Mouse (Mus musculus) liver, embryonic 16.5 days (tissue): Measurements from ENCODE around the gene Tnfsf14. TPM values are rescaled to one million over a fixed set of nuclear protein-coding genes. Genes with fewer than 3 reads are reported as not detected.

Experiments
- ATAC-seq: fragments of 200-750 bp; cut with Nextera tagmentation; 2 replicates; pipeline ENCODE4 v1.8.0; 2017; ENCODE audit warnings: low read depth, mild to moderate bottlenecking, moderate number of reproducible peaks, moderate library complexity
- H3K27ac ChIP-seq: fragments of 300-500 bp; sonication (generic); 2 replicates; pipeline ENCODE4 v1.5.1; 2014; ENCODE audit warnings: mild to moderate bottlenecking, low read length
- H3K27me3 ChIP-seq: fragments of 300-500 bp; sonication (generic); 2 replicates; pipeline ENCODE4 v1.6.1; 2014; ENCODE audit warnings: low read depth, low read length, mixed read lengths; ENCODE audit not compliant: control insufficient read depth, insufficient read depth
- H3K36me3 ChIP-seq: fragments of 300-500 bp; sonication (generic); 2 replicates; pipeline ENCODE4 v1.6.1; 2014; ENCODE audit warnings: mild to moderate bottlenecking; ENCODE audit not compliant: control insufficient read depth, insufficient read depth
- H3K4me1 ChIP-seq: fragments of 300-500 bp; sonication (generic); 2 replicates; pipeline ENCODE4 v1.6.1; 2014; ENCODE audit warnings: low read depth, low read length, mixed read lengths; ENCODE audit not compliant: control insufficient read depth
- H3K4me2 ChIP-seq: fragments of 300-500 bp; sonication (generic); 2 replicates; pipeline ENCODE4 v1.6.1; 2014; ENCODE audit warnings: low read depth, low read length, mixed read lengths
- H3K4me3 ChIP-seq: fragments of 300-500 bp; sonication (generic); 2 replicates; pipeline ENCODE4 v1.5.1; 2014; ENCODE audit warnings: low read depth, mild to moderate bottlenecking, low read length
- H3K9ac ChIP-seq: fragments of 300-500 bp; sonication (generic); 2 replicates; pipeline ENCODE4 v1.6.1; 2014; ENCODE audit warnings: low read depth, low read length
- H3K9me3 ChIP-seq: fragments of 300-500 bp; sonication (generic); replicated peaks from 2 replicates; pipeline ENCODE4 v1.6.1; 2016; ENCODE audit warnings: low read length; ENCODE audit not compliant: control insufficient read depth
- WGBS: fragments of 180-500 bp; shearing (Covaris S2); extraction: QIAGEN DNeasy Blood & Tissue Kit; methylation state at CpG from one replicate; pipeline ENCODE4 v1.1.7; 2014; ENCODE audit not compliant: insufficient replicate concordance; 5-methylcytosine and 5-hydroxymethylcytosine counted together
- polyA plus RNA-seq: library from polyadenylated mRNA; unstranded; fragments of >200 nt; fragmentation: Nextera tagmentation; extraction: Ambion mirVana; gene quantifications from 2 replicates; pipeline ENCODE4 v1.2.1, GENCODE M21; 2015

Gene Tnfsf14
- polyA plus RNA-seq, 1 experiment from 2014 or later: 1.4 TPM

DNA sequence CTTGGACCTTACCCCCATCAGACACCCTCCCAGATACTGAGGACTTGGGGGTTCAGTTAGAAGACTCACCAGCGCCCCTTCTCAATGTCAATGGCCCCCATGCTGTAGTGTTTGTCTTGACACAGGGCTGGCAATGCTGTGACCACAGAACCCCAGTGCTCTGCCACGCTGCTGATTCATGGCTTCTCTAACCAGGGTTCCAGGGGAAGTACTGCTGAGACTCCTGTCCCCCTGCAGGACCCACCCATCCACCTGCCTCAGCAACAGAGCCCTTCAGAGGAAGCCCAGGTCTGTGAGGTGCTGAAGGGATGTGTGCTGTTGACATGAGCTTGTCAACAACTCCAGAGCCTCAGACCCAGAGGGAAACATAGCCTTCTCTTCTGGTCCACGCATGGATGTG is 794 bp upstream of the Tnfsf14 start:
- Histone ChIP-seq H3K27me3 (no peaks in the 10 kb centered on the region), H3K27ac (no peak overlapping the region), H3K9ac (no peak overlapping the region), H3K4me1 (no peaks in the 10 kb centered on the region; the same call in none of the 2 replicates), H3K36me3 (no peaks in the 10 kb centered on the region), H3K4me2 (no peak overlapping the region), H3K9me3 (no peaks in the 10 kb centered on the region), H3K4me3 (no peak overlapping the region)
- ATAC-seq: no peak
- WGBS: 52% methylated on average over 3 of the region's 3 CpGs

DNA sequence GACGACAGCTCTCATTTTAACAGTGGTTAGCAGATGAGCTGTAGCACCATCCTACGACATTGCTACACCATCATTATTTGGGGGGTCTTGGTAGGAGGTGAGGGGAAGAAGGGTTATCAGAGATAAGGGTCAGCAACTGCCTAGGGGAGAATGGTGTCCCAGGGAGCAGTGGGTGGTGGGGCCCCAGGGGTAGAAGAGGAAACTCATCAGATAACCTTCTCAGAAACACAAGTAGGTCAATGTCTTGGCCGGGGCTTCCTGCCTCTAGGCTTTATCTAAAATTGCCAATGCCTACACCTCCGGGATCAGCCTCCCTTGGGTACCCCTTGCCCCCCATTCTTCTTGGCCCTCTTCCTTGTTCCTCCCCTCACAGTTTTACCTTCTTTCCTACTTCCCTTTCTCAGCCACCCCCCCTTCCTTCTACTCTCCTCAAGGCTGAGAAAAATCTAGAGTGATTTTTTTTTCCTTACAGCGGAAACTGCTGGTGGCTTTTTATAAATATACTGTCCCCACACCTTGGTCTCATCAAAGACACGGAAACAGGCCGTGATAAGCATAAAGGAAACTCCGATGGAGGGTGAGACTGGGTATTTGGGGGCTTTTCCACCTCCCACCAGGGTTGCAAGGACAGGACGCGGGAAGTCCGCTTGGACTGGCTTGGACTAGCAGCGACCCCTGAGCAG is 5.3 kb downstream of the Tnfsf14 start:
- Histone ChIP-seq H3K36me3 (no peaks in the 10 kb centered on the region), H3K27ac (no peak overlapping the region), H3K9me3 (no peaks in the 10 kb centered on the region), H3K27me3 (no peaks in the 10 kb centered on the region), H3K4me3 (no peak overlapping the region), H3K4me2 (peak overlapping the region; percentile 13; the same call in 1 of the 2 replicates), H3K9ac (no peak overlapping the region), H3K4me1 (peaks cover 2% of the 10 kb centered on the region)
- 29% methylated on average over 12 of the region's 12 CpGs for WGBS
- ATAC-seq: no peak

DNA sequence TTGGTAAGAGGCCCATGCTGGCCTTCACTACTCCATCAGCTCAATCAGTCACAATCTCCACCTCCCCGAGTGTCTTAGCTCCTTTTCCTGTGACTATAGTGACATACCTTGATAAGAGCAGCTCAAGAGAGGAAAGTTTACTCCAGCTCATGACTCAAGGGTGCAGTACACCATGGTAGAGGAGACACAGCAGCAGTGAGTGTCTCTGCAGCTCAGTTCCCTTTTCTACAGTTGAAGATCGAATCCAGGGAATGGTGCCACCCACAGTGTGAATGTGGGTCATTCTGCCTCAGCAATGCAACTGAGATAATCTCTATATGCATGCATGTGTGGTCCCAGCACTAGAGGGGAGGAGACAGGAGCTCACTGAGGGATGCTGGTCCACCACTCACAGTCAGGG is 8.3 kb downstream of the Tnfsf14 start:
- no peak for ATAC-seq
- H3K9me3 ChIP-seq: no peaks in the 10 kb centered on the region
- WGBS: 28% methylated on average over 2 of the region's 2 CpGs
- no peaks in the 10 kb centered on the region for H3K36me3 ChIP-seq
- H3K9ac ChIP-seq: no peak overlapping the region
- no peaks in the 10 kb centered on the region for H3K27me3 ChIP-seq
- H3K4me3 ChIP-seq: no peak overlapping the region
- peaks cover 2% of the 10 kb centered on the region for H3K4me1 ChIP-seq
- no peak overlapping the region for H3K4me2 ChIP-seq
- no peak overlapping the region for H3K27ac ChIP-seq

DNA sequence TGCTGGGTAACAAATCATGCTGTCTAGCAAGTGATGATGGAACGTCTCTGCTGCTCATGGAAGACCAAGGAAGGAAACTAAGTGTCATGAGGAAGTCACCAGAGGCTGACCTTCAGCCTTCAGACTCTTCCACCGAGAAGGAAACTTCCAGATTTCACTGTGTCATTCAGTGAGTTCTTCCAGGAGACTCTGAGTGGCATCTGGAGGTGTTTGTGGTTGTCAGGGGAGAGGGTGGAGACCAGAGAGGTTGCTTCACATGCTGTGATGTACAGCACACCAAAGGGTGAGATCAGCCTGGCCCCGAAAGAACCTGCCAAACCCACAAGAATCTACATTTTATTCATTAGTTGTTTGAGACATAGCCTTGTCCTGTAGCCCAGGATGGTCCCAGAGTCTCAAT is 11.1 kb downstream of the Tnfsf14 start:
- H3K4me2 ChIP-seq: no peak overlapping the region
- H3K9me3 ChIP-seq: no peaks in the 10 kb centered on the region
- H3K4me3 ChIP-seq: no peak overlapping the region
- H3K9ac ChIP-seq: no peak overlapping the region
- WGBS: 25% methylated on average over 3 of the region's 3 CpGs
- no peaks in the 10 kb centered on the region for H3K27me3 ChIP-seq
- no peak overlapping the region for H3K27ac ChIP-seq
- H3K4me1 ChIP-seq: no peaks in the 10 kb centered on the region
- ATAC-seq: no peak
- no peaks in the 10 kb centered on the region for H3K36me3 ChIP-seq

DNA sequence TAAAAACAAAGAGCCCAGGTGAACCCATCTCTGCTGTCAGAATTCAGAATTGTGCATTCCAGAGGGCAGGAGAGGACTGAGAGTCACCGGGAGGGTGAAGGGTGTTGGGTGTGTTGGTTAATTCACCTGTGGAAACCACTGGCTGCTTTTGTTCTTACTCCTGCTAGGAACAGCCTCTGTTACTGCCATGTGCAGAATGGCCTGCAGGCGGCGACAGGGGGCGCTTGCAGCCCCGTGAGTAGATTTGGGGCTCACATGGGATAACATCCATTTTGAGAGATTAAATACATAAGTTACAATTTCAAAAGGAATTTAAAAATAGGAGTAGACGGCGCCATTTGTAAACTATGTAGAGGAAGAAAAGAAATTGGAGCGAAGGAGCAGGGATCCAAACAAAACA is 13.6 kb downstream of the Tnfsf14 start:
- Histone ChIP-seq H3K27me3 (no peaks in the 10 kb centered on the region), H3K9ac (no peak overlapping the region), H3K4me3 (no peak overlapping the region), H3K27ac (no peak overlapping the region), H3K36me3 (no peaks in the 10 kb centered on the region), H3K4me1 (no peaks in the 10 kb centered on the region), H3K9me3 (no peaks in the 10 kb centered on the region), H3K4me2 (no peak overlapping the region)
- 31% methylated on average over 8 of the region's 8 CpGs for WGBS
- no peak for ATAC-seq

DNA sequence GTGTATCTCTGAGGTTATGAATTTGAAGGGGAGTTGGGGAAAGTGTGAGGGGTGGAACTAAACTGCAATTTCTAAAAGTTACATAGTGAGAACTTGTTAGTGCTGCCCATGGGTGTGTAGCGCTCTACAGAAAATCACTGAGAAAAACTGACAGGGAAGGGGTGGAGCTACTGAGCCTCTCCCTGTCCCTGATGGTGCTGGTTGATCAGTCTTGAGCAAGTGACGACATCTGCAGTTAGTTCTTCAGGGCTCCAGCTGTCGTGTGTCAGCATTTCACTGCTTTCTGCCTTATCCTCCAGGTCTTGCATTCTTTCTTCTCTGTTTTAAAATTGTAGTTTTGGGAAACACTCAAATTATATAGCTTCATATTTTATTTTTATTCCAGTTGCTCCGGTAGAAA is 20.6 kb downstream of the Tnfsf14 start:
- no peak overlapping the region for H3K4me2 ChIP-seq
- no peak overlapping the region for H3K27ac ChIP-seq
- H3K4me1 ChIP-seq: no peaks in the 10 kb centered on the region
- ATAC-seq: no peak
- H3K9me3 ChIP-seq: no peaks in the 10 kb centered on the region
- no peaks in the 10 kb centered on the region for H3K36me3 ChIP-seq
- H3K27me3 ChIP-seq: no peaks in the 10 kb centered on the region
- no peak overlapping the region for H3K9ac ChIP-seq
- no peak overlapping the region for H3K4me3 ChIP-seq
- 37% methylated on average over 4 of the region's 4 CpGs for WGBS

DNA sequence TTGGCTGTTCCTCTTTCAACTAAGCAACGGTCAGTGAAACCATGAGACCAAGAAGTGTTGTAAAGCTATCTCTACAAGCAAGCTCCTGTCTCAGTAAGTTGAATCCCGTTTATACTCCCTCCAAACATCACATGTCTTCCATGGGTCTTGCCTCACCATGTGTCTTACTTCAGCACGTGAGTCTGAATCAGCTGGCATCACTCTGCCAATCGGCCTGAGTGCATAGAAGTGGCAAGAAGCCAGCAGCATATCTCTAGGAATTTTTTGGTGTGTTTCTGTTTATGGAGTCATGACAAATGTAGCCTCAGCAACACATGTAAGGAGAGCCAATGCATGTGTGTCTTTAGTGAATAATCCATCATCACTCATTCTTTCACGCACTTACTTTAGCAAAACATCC is 21.6 kb downstream of the Tnfsf14 start:
- H3K4me2 ChIP-seq: no peak overlapping the region
- no peaks in the 10 kb centered on the region for H3K27me3 ChIP-seq
- H3K4me1 ChIP-seq: no peaks in the 10 kb centered on the region
- 48% methylated on average over 5 of the region's 5 CpGs for WGBS
- H3K9ac ChIP-seq: no peak overlapping the region
- H3K4me3 ChIP-seq: no peak overlapping the region
- H3K9me3 ChIP-seq: no peaks in the 10 kb centered on the region
- ATAC-seq: no peak
- no peaks in the 10 kb centered on the region for H3K36me3 ChIP-seq
- no peak overlapping the region for H3K27ac ChIP-seq

DNA sequence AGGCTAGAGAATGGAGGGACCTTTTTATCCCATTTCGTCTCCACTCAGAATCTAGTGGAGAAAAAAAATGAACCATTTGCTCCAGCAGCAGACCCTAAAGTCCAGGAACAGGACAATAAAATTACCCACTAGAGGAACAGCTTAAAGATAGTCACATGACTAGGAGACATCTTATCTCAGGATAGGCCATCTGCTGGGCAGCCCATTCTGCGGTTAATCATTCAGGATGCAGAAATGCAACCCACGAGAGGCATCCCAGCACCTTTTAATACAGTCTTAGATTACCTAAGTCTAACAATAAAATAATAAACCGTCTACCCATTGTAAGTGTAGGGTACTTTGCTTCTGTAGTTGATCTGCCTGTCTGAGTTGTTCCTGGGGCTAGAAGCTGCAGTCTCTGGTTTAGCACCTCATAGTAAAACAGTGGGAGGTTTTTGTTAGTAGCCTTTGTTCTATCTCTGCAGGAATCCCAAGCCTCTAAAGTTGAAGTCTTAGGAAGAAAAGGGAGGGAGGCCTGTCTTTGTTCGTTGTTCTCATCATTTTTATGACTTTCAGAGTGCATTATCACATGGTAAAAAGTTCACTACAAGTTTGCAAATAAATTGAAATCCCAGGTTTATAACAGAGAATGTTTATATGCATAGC is 23.2 kb downstream of the Tnfsf14 start:
- Histone ChIP-seq H3K4me2 (no peak overlapping the region), H3K36me3 (no peaks in the 10 kb centered on the region), H3K27ac (no peak overlapping the region), H3K4me1 (no peaks in the 10 kb centered on the region), H3K9ac (no peak overlapping the region), H3K9me3 (no peaks in the 10 kb centered on the region), H3K4me3 (no peak overlapping the region), H3K27me3 (no peaks in the 10 kb centered on the region)
- 24% methylated on average over 5 of the region's 5 CpGs for WGBS
- no peak for ATAC-seq
